Mouse (Mus musculus): ENCODE measurements around the gene Frmd5. TPM values are rescaled to one million over a fixed set of nuclear protein-coding genes. Genes with fewer than 3 reads are reported as not detected.
A peak's percentile ranks its signal among the peaks of the same experiment; 100 is the strongest.
"Not testable (repeated sequence)": the region's sequence is repeated elsewhere in the genome, so short reads cannot be mapped to it uniquely, and the experiment has no call there.

Gene Frmd5
- total RNA-seq, 2 experiments from 2014 or later = 202 to 231 TPM

GRCm38 (mm10) chr2:121587523-121588308 lies 219.2 kb downstream of the Frmd5 start:
- no peak for DNase-seq
- intact Hi-C loops (cut with DNase I) = loop anchor here (5.0 kb wide), 1 partner anchor 35 kb away; no protein-coding TSS in a partner anchor

DNA sequence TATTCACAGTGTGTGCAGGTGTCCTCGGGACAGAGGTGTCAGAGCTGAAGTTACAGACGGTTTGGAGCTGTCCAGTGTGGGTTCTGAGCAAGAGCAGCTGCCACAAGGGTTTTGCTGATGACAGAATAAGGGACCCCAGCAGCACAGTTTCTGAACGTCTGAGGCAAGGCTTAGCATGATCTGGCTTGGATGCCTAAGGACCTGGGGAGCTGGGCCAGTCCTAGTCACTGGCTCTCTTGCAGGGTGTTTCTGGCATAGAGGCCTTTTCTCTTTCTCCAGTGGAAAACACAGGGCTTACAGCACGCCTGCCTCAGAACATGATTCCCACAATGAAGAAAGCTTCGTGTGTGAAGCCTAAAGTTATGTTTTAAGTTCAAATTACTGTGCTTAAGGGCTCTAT lies 222.2 kb downstream of the Frmd5 start:
- peak in 1 of 2 experiments; percentile 32 for DNase-seq
- intact Hi-C loops (cut with DNase I) = loop anchor here (5.0 kb wide), 1 partner anchor 38 kb away; no protein-coding TSS in a partner anchor

DNA sequence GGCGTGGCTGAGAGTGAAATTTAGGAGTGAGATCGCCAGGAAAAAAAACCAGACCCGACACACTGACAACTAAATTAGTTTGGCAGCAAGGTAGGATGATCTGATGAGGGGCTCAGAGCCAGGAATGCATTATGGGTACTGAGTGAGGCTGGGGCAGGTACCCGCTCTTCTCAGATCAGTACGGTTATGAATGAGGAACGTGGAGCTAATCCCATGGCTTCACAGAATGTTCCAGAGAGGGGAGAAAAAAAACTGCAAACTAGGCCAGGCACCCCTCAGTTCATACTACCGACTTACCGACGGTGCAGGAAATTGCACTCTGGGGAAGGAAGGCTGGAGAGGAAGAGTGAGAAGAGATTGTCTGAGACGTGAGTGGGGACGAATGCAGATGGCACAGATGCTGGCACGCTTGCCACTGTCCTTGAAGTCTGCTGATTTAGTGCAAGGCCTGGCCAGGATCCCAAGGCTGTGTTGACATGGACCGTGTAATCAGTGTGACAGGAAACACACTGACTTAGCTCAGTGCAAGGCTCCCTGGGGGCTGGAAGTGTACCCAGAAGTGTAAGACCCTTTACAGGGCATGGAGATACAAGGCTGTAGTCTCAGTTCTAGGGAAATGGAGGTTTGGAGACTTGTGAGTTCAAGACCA lies 223.3 kb downstream of the Frmd5 start:
- peak; percentile 54 to 58 for DNase-seq
- intact Hi-C loops (cut with DNase I) = no loop called here

DNA sequence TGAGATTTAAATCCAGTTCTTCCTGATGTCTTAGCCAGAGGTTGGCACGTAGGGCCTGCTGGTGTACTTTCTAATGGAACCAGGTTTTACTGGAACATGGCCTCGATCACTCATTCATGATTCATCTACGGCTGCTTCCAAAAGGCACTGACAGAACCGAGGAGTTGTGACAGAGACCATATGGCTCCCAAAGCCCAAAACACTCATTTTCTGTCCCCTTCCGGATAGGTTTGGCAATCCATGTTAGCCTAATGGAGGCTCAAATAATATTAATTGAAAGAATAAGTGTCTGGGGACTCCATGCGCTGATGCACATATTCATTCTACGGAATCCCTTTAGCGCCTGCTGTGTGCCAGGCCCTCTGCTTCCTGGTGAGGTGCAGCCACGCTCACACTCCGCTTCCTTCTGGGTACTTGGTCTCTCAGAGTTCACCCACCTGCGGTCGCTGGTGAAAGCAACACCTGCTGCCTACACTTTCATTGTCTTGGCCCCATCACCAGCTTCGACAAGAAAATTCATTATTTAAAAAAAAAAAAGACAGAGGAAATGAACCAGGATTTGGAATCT lies 224.0 kb downstream of the Frmd5 start:
- peak in 1 of 2 experiments; percentile 13 for DNase-seq
- intact Hi-C loops (cut with DNase I) = no loop called here

DNA sequence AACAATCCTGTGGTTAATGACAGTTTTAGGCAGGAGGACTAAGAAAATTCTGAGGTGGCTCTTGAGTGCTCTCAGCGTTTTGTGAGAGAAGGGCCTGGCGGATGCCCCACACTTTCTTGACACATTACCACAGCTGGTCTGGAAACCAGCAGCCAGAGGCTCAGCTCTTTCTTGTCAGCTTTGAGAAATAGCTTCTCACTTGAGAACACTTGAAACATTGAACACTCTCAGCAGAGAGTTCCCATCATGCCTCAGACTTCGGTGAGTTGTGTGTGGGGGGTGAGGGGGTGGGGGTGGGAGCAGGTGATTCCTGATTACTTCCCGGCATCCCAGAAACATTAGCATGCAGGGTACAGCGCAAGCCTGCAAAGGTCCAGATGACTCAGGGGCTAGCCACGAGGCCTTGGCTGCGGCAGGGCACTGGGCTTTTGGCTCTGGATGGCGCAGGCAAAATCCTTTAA lies 231.1 kb downstream of the Frmd5 start:
- DNase-seq = peak in 1 of 2 experiments; percentile 43
- intact Hi-C loops (cut with DNase I) = loop anchor here (10.0 kb wide), 1 partner anchor 419 kb away; no protein-coding TSS in a partner anchor

DNA sequence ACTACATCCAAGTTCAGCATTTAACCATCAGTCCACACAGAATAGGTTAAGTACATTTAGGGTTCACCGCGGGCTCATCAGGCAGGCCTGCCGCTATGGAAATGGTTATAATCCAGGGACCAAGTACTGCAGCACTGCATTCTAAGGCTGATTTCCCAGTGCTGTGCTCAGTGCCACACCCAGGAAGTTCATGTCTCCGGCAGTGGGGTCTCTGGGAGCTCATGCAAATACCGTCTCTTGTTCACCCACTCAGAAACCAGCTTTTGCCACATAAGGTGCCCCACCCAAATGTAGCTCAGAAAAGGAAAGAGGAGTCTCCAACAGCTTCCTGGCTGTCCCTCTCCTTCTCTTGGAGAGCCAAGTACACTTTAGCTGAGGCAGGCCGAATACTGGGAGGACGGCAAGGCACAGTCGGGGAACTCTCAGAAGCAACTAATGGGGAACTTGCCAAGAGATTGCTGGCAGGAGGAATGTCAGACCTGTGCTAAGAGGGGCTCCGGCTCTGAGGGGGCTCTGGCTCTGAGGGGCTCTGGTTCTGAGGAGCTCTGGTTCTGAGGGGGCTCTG lies 232.7 kb downstream of the Frmd5 start:
- intact Hi-C loops (cut with DNase I) = loop anchor here (10.0 kb wide), 1 partner anchor 421 kb away; no protein-coding TSS in a partner anchor
- DNase-seq = no peak

- DNase-seq = peak; percentile 80 to 93
- intact Hi-C loops (cut with DNase I) = loop anchor here (1.0 to 10.0 kb wide), 4 partner anchors 25 to 423 kb away; no protein-coding TSS in a partner anchor
These were observed 235.1 kb downstream of the Frmd5 start for GRCm38 (mm10) chr2:121571780-121572179.

DNA sequence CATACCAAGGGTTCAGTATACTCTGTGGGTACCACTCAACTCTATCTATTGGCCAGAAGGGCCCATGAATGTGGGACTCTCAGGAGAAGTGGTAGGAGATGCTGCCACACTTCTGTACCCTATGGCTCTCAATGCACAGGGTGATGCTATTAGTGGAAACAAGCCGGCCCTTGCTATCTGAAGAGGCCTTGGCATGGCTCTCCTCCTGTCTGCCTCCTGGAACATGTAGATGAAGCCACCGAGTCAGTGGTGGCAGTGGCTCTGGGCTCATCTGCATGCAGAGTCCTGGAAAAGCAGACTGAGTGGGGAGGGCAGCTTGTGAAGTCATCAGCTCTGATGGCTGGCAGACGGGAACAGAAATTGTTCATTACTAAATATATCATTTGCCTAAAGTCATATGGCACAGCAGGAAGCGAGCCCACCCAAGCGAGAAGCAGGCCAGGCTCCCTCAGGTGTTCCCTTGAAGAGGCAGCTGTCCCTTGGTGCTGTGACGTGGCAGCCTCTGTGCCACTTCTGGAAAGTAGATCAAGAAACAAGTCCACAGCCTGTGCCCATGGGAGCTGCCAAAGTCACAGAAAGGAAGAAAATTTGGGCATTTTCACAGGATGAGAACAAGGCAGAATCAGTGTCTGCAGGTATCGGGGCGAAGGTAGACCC lies 235.8 kb downstream of the Frmd5 start:
- no peak for DNase-seq
- intact Hi-C loops (cut with DNase I) = loop anchor here (1.0 to 10.0 kb wide), 2 partner anchors 261 to 424 kb away; no protein-coding TSS in a partner anchor

- DNase-seq = no peak
- intact Hi-C loops (cut with DNase I) = loop anchor here (10.0 kb wide), 1 partner anchor 425 kb away; no protein-coding TSS in a partner anchor
These were observed 236.8 kb downstream of the Frmd5 start for GRCm38 (mm10) chr2:121570049-121570448.

GRCm38 (mm10) chr2:121565911-121566310 lies 241.0 kb downstream of the Frmd5 start:
- no peak for DNase-seq
- intact Hi-C loops (cut with DNase I) = no loop called here

DNA sequence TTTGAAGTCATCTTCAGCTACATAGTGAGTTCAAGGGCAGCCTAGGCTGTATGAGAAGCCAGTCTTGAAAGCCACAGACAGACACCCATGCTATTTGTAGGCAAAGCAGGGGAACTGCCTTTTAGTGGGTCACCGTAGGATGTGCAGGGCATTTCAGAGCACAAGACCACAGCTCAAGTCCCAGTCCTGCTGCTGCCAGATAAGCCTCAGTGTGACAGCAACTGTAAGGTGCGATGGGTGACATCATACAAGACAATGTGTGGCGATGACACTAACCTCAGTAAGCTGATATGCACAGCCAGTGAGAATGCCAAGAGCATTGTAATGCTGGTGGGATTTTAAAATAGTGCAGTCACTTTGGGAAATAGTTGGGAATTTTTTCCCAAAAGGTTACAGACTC lies 243.8 kb downstream of the Frmd5 start:
- DNase-seq = no peak
- intact Hi-C loops (cut with DNase I) = no loop called here

- intact Hi-C loops (cut with DNase I) = no loop called here
- DNase-seq = peak; percentile 61 to 63
These were observed 255.6 kb downstream of the Frmd5 start for GRCm38 (mm10) chr2:121551271-121551670.

- peak; percentile 54 to 75 for DNase-seq
These were observed 257.3 kb downstream of the Frmd5 start for GRCm38 (mm10) chr2:121549630-121550029.

GRCm38 (mm10) chr2:121544829-121545228 lies 262.1 kb downstream of the Frmd5 start:
- DNase-seq = no peak
- intact Hi-C loops (cut with DNase I) = no loop called here

More at GRCm38 (mm10) chr2:121549630-121550029, 257.3 kb downstream of the Frmd5 start:
- intact Hi-C loops (cut with DNase I) = no loop called here

- intact Hi-C loops (cut with DNase I) = no loop called here
- DNase-seq = no peak
These were observed 281.8 kb downstream of the Frmd5 start for GRCm38 (mm10) chr2:121525056-121525455.

- DNase-seq; intact Hi-C loops (cut with DNase I): not testable (repeated sequence)
These were observed 284.1 kb downstream of the Frmd5 start for GRCm38 (mm10) chr2:121522830-121523229.

DNA sequence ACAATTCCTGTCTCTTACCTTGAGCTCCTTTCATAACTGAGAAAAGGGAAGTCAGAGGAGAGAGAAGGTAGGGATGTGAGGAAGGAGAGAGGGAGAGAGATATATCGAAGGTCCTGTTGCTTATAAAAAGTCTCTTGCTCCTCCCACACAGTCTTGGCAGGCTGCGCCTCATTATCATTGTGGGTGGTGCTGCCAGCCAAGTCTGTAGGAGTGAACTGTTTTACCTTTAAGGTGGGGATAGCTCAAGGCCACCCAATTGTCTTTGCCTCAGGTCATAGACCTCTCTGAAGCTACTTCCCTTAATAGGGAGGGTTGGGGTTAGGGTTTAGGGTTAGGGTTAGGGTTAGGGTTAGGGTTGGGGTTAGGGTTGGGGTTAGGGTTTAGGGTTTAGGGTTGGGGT lies 284.9 kb downstream of the Frmd5 start:
- intact Hi-C loops (cut with DNase I) = no loop called here

GRCm38 (mm10) chr2:121518711-121519110 lies 288.2 kb downstream of the Frmd5 start:
- DNase-seq; intact Hi-C loops (cut with DNase I): not testable (repeated sequence)

More for the DNA sequence above, 284.9 kb downstream of the Frmd5 start:
- DNase-seq = no peak

GRCm38 (mm10) chr2:121518106-121518505 lies 288.8 kb downstream of the Frmd5 start:
- DNase-seq = no peak
- intact Hi-C loops (cut with DNase I) = no loop called here

GRCm38 (mm10) chr2:121514211-121514610 lies 292.7 kb downstream of the Frmd5 start:
- DNase-seq = no peak
- intact Hi-C loops (cut with DNase I) = no loop called here

Data from heart, postnatal 14 days (tissue).